In the genomic region with DNA sequence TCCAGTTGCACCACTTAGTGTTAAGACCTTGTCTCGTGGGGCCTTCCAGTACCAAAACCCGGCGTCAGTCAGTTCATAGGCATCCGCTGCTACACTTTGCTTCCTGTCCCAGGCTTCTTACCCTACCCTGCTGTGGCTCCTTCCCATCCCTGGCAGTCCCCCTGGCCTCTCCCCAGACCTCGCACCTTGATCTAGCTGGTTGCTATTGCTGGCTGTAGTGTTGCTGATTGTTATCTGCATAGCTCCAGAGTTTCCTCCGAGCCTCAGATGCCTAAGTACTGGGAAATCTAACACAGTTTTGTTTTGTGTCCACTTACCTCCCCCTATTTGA, we compare ENCODE assay signal across 8 mouse cellular contexts. TPM values are rescaled to one million over a fixed set of nuclear protein-coding genes. Genes with fewer than 3 reads are reported as not detected.
A peak's percentile ranks its signal among the peaks of the same experiment; 100 is the strongest.
DNase-seq lines count a peak whose midpoint lies in the region; ATAC-seq and TF ChIP-seq lines count a peak whose summit lies in the region.

No protein-coding gene starts in this region.

- no peak for TF ChIP-seq POLR2A in lung, adult 2 months (IDR thresholded peaks at IDR 0.05; ENCODE audit: borderline replicate concordance, extremely low read depth, low read depth, low read length)

- no peaks in the 10 kb centered on the region for H3K27me3 ChIP-seq in hindbrain, embryonic 15.5 days
- H3K27me3 ChIP-seq in liver, embryonic 12.5 days (replicated peaks), result no peaks in the 10 kb centered on the region

- no peak for TF ChIP-seq CTCF in lung, adult 2 months (IDR thresholded peaks at IDR 0.05; ENCODE audit: insufficient read depth, low read length)

- H3K9ac ChIP-seq in hindbrain, embryonic 15.5 days, result peak overlapping the region; percentile 93
- peak overlapping the region; percentile 92 for H3K9ac ChIP-seq in liver, embryonic 12.5 days

- no peaks in the 10 kb centered on the region for H3K9me3 ChIP-seq in hindbrain, embryonic 15.5 days
- no peaks in the 10 kb centered on the region for H3K9me3 ChIP-seq in liver, embryonic 12.5 days (replicated peaks)

- H3K27ac ChIP-seq in hindbrain, embryonic 15.5 days (replicated peaks), result peak overlapping the region; percentile 91
- peak overlapping the region; percentile 87 for H3K27ac ChIP-seq in liver, embryonic 12.5 days

- peak overlapping the region; percentile 85 for H3K4me3 ChIP-seq in lung, adult 2 months (replicated peaks; ENCODE audit: extremely low read depth, low read depth, low read length)
- peak overlapping the region; percentile 95 for H3K4me3 ChIP-seq in hindbrain, embryonic 15.5 days
- peak overlapping the region; percentile 85 for H3K4me3 ChIP-seq in liver, embryonic 12.5 days

- ATAC-seq in hindbrain, embryonic 15.5 days (ENCODE audit: low FRiP score, low read depth), result no peak
- ATAC-seq in liver, embryonic 12.5 days, result no peak

- DNase-seq in lung, adult 2 months, result no peak
- DNase-seq in lung, postnatal 14 days, result no peak
- DNase-seq in embryo, embryonic 9.5 days (ENCODE audit: extremely low spot score), result peak; percentile 5
- peak; percentile 34 to 43 for DNase-seq in spleen, postnatal 10 days (ENCODE audit: low spot score in 2 of 2)
- no peak for DNase-seq in gastrocnemius, postnatal 25 days
- DNase-seq in urinary bladder, adult 2 months (ENCODE audit: low spot score), result no peak

- H3K4me2 ChIP-seq in hindbrain, embryonic 15.5 days, result peak overlapping the region; percentile 94
- H3K4me2 ChIP-seq in liver, embryonic 12.5 days, result peak overlapping the region; percentile 91

- no peaks in the 10 kb centered on the region for H3K36me3 ChIP-seq in hindbrain, embryonic 15.5 days
- H3K36me3 ChIP-seq in liver, embryonic 12.5 days, result peaks cover 3% of the 10 kb centered on the region

- H3K4me1 ChIP-seq in lung, adult 2 months (ENCODE audit: control insufficient read depth, insufficient read depth, low read length), result peaks cover 7% of the 10 kb centered on the region
- H3K4me1 ChIP-seq in hindbrain, embryonic 15.5 days (replicated peaks), result peaks cover 39% of the 10 kb centered on the region
- peaks cover 41% of the 10 kb centered on the region for H3K4me1 ChIP-seq in liver, embryonic 12.5 days

- 6% methylated on average over 6 of the region's 6 CpGs for WGBS in lung, adult 2 months
- WGBS in hindbrain, embryonic 15.5 days, result 33% methylated on average over 6 of the region's 6 CpGs
- 3% methylated on average over 6 of the region's 6 CpGs for WGBS in liver, embryonic 12.5 days (ENCODE audit: insufficient replicate concordance)

RNA-seq across cellular contexts. Expression of gene Atpaf2, which starts 0.2 kb away (rescaled TPM):
- polyA plus RNA-seq in lung, adult 2 months (2012; rRNA removed), result 17.6 and 23.8 TPM in 2 replicates
- polyA plus RNA-seq in hindbrain, embryonic 15.5 days (2015; fragmentation: Nextera tagmentation; extraction: Ambion mirVana), result 41.1 and 41.4 TPM in 2 replicates
- polyA plus RNA-seq in liver, embryonic 12.5 days (2016; fragmentation: Nextera tagmentation; extraction: Ambion mirVana), result 47.7 and 50.2 TPM in 2 replicates
- total RNA-seq in gastrocnemius, postnatal 25 days (2021), result 10 to 100 TPM; 27.0 to 31.1 TPM
- 24.9 and 25.3 TPM in 2 replicates for polyA plus RNA-seq in urinary bladder, adult 2 months (2012; rRNA removed)

RNA-seq across cellular contexts. Expression of gene Gid4, which starts 1.5 kb away (rescaled TPM):
- 32.2 and 36.7 TPM in 2 replicates for polyA plus RNA-seq in lung, adult 2 months (2012; rRNA removed)
- polyA plus RNA-seq in hindbrain, embryonic 15.5 days (2015; fragmentation: Nextera tagmentation; extraction: Ambion mirVana), result 24.1 and 25.2 TPM in 2 replicates
- 18.1 and 19.3 TPM in 2 replicates for polyA plus RNA-seq in liver, embryonic 12.5 days (2016; fragmentation: Nextera tagmentation; extraction: Ambion mirVana)
- 10 to 100 TPM; 45.2 to 50.9 TPM for total RNA-seq in gastrocnemius, postnatal 25 days (2021)
- 21.5 and 28.1 TPM in 2 replicates for polyA plus RNA-seq in urinary bladder, adult 2 months (2012; rRNA removed)

RNA-seq across cellular contexts. Expression of gene Drg2, which starts 36.0 kb away (rescaled TPM):
- 31.7 and 40.3 TPM in 2 replicates for polyA plus RNA-seq in lung, adult 2 months (2012; rRNA removed)
- polyA plus RNA-seq in hindbrain, embryonic 15.5 days (2015; fragmentation: Nextera tagmentation; extraction: Ambion mirVana), result 95.5 and 99.9 TPM in 2 replicates
- 58.1 and 61.7 TPM in 2 replicates for polyA plus RNA-seq in liver, embryonic 12.5 days (2016; fragmentation: Nextera tagmentation; extraction: Ambion mirVana)
- 10 to 100 TPM; 22.5 to 24.2 TPM for total RNA-seq in gastrocnemius, postnatal 25 days (2021)
- 46.2 and 49.0 TPM in 2 replicates for polyA plus RNA-seq in urinary bladder, adult 2 months (2012; rRNA removed)

RNA-seq across cellular contexts. Expression of gene Myo15, which starts 50.7 kb away (rescaled TPM):
- 0.43 and 0.45 TPM in 2 replicates for polyA plus RNA-seq in lung, adult 2 months (2012; rRNA removed)
- polyA plus RNA-seq in hindbrain, embryonic 15.5 days (2015; fragmentation: Nextera tagmentation; extraction: Ambion mirVana), result 0.19 and 0.22 TPM in 2 replicates
- 0.26 and 0.28 TPM in 2 replicates for polyA plus RNA-seq in liver, embryonic 12.5 days (2016; fragmentation: Nextera tagmentation; extraction: Ambion mirVana)
- total RNA-seq in gastrocnemius, postnatal 25 days (2021), result under 1 TPM in 1 of 2 experiments, not detected in 1; 0.03 TPM
- polyA plus RNA-seq in urinary bladder, adult 2 months (2012; rRNA removed), result 0.03 and 0.06 TPM in 2 replicates

Comparison
In these comparisons a context has a peak if more than half of its experiments do, and no peak if none do; other contexts are left out.
1. DNase-seq: peak in embryo, embryonic 9.5 days (single experiment) and spleen, postnatal 10 days (2 of 2); none in lung, adult 2 months (single experiment), lung, postnatal 14 days (single experiment), gastrocnemius, postnatal 25 days (single experiment) and urinary bladder, adult 2 months (single experiment).
2. Peak in every context shown above with its lines, with median percentiles within 50 percentile points of each other: H3K4me3 ChIP-seq.